Mouse (Mus musculus) forebrain, postnatal 0 days (tissue): ENCODE data around the gene Bcdin3d. TPM values are rescaled to one million over a fixed set of nuclear protein-coding genes. Genes with fewer than 3 reads are reported as not detected.

ENCODE experiments used
- ATAC-seq: fragments of 200-750 bp; cut with Nextera tagmentation; 2 replicates; pipeline ENCODE4 v1.8.0; 2017; ENCODE audit warnings: mild to moderate bottlenecking, moderate library complexity
- DNase-seq: peaks from one replicate; pipeline ENCODE4 v3.0.0-alpha.2; 2015
- H3K27ac ChIP-seq: fragments of 300-500 bp; sonication (generic); 2 replicates; pipeline ENCODE4 v1.5.1; 2014; ENCODE audit warnings: low read depth, mild to moderate bottlenecking, antibody characterized with exemption, low read length, moderate library complexity, mixed read lengths
- H3K27me3 ChIP-seq: fragments of 300-500 bp; sonication (generic); 2 replicates; pipeline ENCODE4 v1.6.1; 2014; ENCODE audit warnings: mild to moderate bottlenecking, low read length, mixed read lengths; ENCODE audit not compliant: insufficient read depth
- H3K36me3 ChIP-seq: fragments of 300-500 bp; sonication (generic); 2 replicates; pipeline ENCODE4 v1.6.1; 2014; ENCODE audit warnings: mild to moderate bottlenecking, moderate library complexity; ENCODE audit not compliant: insufficient read depth
- H3K4me1 ChIP-seq: fragments of 300-500 bp; sonication (generic); 2 replicates; pipeline ENCODE4 v1.6.1; 2014; ENCODE audit warnings: antibody characterized with exemption; ENCODE audit not compliant: insufficient read depth
- H3K4me2 ChIP-seq: fragments of 300-500 bp; sonication (generic); 2 replicates; pipeline ENCODE4 v1.6.1; 2014; ENCODE audit warnings: low read depth, mild to moderate bottlenecking, moderate library complexity
- H3K4me3 ChIP-seq: fragments of 300-500 bp; sonication (generic); 2 replicates; pipeline ENCODE4 v1.5.1; 2014; ENCODE audit warnings: low read depth, low read length, mixed read lengths
- H3K9ac ChIP-seq: fragments of 300-500 bp; sonication (generic); 2 replicates; pipeline ENCODE4 v1.6.1; 2014; ENCODE audit warnings: mild to moderate bottlenecking
- H3K9me3 ChIP-seq: fragments of 300-500 bp; sonication (generic); 2 replicates; pipeline ENCODE4 v1.6.1; 2016; ENCODE audit warnings: low read length
- CTCF ChIP-seq: sonication (generic); IDR thresholded peaks from 2 replicates; pipeline ENCODE4 v1.5.1; 2016; ENCODE audit warnings: antibody characterized with exemption, control low read depth, low read depth
- WGBS: fragments of 180-500 bp; shearing (Covaris S2); extraction: QIAGEN DNeasy Blood & Tissue Kit; methylation state at CpG from one replicate; pipeline ENCODE4 v1.1.7; 2014; 5-methylcytosine and 5-hydroxymethylcytosine counted together
- polyA plus RNA-seq: library from polyadenylated mRNA; unstranded; fragments of >200 nt; fragmentation: Nextera tagmentation; extraction: Ambion mirVana; gene quantifications from 2 replicates; pipeline ENCODE4 v1.2.1, GENCODE M21; 2015
- total RNA-seq: library from RNA; depleted of rRNA; stranded (reverse); fragments of >200 nt; gene quantifications from 2 replicates; pipeline ENCODE4 v1.2.3, GENCODE M21; 2014; rRNA removed

Bcdin3d gene
- total RNA-seq (12.1 and 17.5 TPM in 2 replicates), polyA plus RNA-seq (12.8 and 15.7 TPM in 2 replicates)

GRCm38 (mm10) chr15:99474576-99474926 is at the start of gene Bcdin3d:
TSS of gene Bcdin3d (minus strand) at chr15:99474730.
- ATAC-seq = peak; percentile 90
- peak within 1 kb of the TSS; percentile 62 for H3K4me2 ChIP-seq
- no peaks in the 10 kb centered on the region for H3K9me3 ChIP-seq
- WGBS = 2% methylated on average over 25 of the region's 26 CpGs
- peak; percentile 59 for TF ChIP-seq CTCF
- peaks cover 3% of the 10 kb centered on the region; the same call in 1 of the 2 replicates for H3K36me3 ChIP-seq
- peak; percentile 94 for DNase-seq
- H3K9ac ChIP-seq = peak within 1 kb of the TSS; percentile 87
- peak within 1 kb of the TSS; percentile 79 for H3K27ac ChIP-seq
- H3K4me1 ChIP-seq = 0 out of 2 replicates have a peak, but pooled peaks cover 4% of the 10 kb centered on the region
- H3K4me3 ChIP-seq = peak within 1 kb of the TSS; percentile 81
- no peaks in the 10 kb centered on the region for H3K27me3 ChIP-seq

GRCm38 (mm10) chr15:99520306-99520705 is 45.8 kb upstream of the Bcdin3d start:
- Histone ChIP-seq H3K4me1 (no peaks in the 10 kb centered on the region), H3K9ac (no peak overlapping the region), H3K27ac (no peak overlapping the region), H3K4me2 (no peak overlapping the region), H3K36me3 (0 out of 2 replicates have a peak, but pooled peaks cover 16% of the 10 kb centered on the region), H3K9me3 (no peaks in the 10 kb centered on the region), H3K4me3 (no peak overlapping the region), H3K27me3 (no peaks in the 10 kb centered on the region)
- TF ChIP-seq CTCF = no peak
- ATAC-seq (no peak), DNase-seq (no peak)
- WGBS = 78% methylated on average over 7 of the region's 7 CpGs

- no peak for ATAC-seq
- WGBS = 82% methylated on average over 9 of the region's 9 CpGs
- Histone ChIP-seq H3K4me2 (no peak overlapping the region), H3K27ac (no peak overlapping the region), H3K9me3 (no peaks in the 10 kb centered on the region), H3K4me1 (no peaks in the 10 kb centered on the region), H3K4me3 (no peak overlapping the region), H3K27me3 (no peaks in the 10 kb centered on the region), H3K36me3 (0 out of 2 replicates have a peak, but pooled peaks cover 16% of the 10 kb centered on the region), H3K9ac (no peak overlapping the region)
- DNase-seq = no peak
- TF ChIP-seq CTCF = no peak
Observed at GRCm38 (mm10) chr15:99519626-99520025, 45.1 kb upstream of the Bcdin3d start.

DNA sequence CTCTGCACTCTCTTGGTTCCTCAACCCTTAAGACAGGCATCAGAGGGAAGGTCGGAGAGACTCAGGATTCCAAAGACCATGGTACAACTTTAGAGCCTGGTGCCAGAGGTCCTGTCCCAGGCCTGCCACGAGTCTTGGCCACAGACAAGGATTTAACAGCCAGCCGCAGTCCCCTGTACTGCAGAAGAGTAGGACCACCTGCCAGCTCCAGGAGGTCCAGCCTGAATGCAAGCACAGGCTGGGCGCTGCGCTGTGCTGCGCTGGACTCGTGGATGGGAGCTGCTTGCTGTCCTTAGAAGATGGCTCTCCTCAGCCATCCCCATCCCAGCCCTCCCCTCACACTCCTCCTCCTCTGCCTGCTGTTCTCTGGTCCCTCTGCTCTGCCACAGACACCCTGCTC is 43.2 kb upstream of the Bcdin3d start:
- H3K27me3 ChIP-seq = no peaks in the 10 kb centered on the region
- TF ChIP-seq CTCF = no peak
- ATAC-seq (no peak), DNase-seq (no peak)
- no peaks in the 10 kb centered on the region for H3K9me3 ChIP-seq
- 60% methylated on average over 7 of the region's 7 CpGs for WGBS
- no peaks in the 10 kb centered on the region for H3K4me1 ChIP-seq
- H3K9ac ChIP-seq = no peak overlapping the region
- no peak overlapping the region for H3K27ac ChIP-seq
- H3K4me2 ChIP-seq = no peak overlapping the region
- no peak overlapping the region for H3K4me3 ChIP-seq
- 0 out of 2 replicates have a peak, but pooled peaks cover 13% of the 10 kb centered on the region for H3K36me3 ChIP-seq

- Histone ChIP-seq H3K27ac (no peak overlapping the region), H3K4me2 (no peak overlapping the region), H3K4me1 (no peaks in the 10 kb centered on the region), H3K27me3 (no peaks in the 10 kb centered on the region), H3K9ac (no peak overlapping the region), H3K36me3 (0 out of 2 replicates have a peak, but pooled peaks cover 11% of the 10 kb centered on the region), H3K4me3 (no peak overlapping the region), H3K9me3 (no peaks in the 10 kb centered on the region)
- ATAC-seq (no peak), DNase-seq (no peak)
- 69% methylated on average over 8 of the region's 8 CpGs for WGBS
- TF ChIP-seq CTCF = no peak
Observed at GRCm38 (mm10) chr15:99516715-99517114, 42.2 kb upstream of the Bcdin3d start.

GRCm38 (mm10) chr15:99511797-99512525 is 37.4 kb upstream of the Bcdin3d start:
- 66% methylated on average over 15 of the region's 15 CpGs for WGBS
- no peaks in the 10 kb centered on the region for H3K4me1 ChIP-seq

GRCm38 (mm10) chr15:99510621-99511020 is 36.1 kb upstream of the Bcdin3d start:
- no peak for ATAC-seq
- H3K4me3 ChIP-seq = no peak overlapping the region
- H3K4me1 ChIP-seq = no peaks in the 10 kb centered on the region
- no peak overlapping the region for H3K9ac ChIP-seq
- no peak for TF ChIP-seq CTCF
- no peak overlapping the region for H3K27ac ChIP-seq
- DNase-seq = no peak
- H3K27me3 ChIP-seq = no peaks in the 10 kb centered on the region
- no peaks in the 10 kb centered on the region for H3K9me3 ChIP-seq
- H3K36me3 ChIP-seq = peaks cover 9% of the 10 kb centered on the region; the same call in 1 of the 2 replicates
- H3K4me2 ChIP-seq = no peak overlapping the region
- 83% methylated on average over 3 of the region's 3 CpGs for WGBS

More at GRCm38 (mm10) chr15:99511797-99512525, 37.4 kb upstream of the Bcdin3d start:
- Histone ChIP-seq H3K9ac (no peak overlapping the region), H3K9me3 (no peaks in the 10 kb centered on the region), H3K4me3 (no peak overlapping the region), H3K4me2 (no peak overlapping the region), H3K27me3 (no peaks in the 10 kb centered on the region), H3K36me3 (peaks cover 9% of the 10 kb centered on the region; the same call in 1 of the 2 replicates), H3K27ac (no peak overlapping the region)
- ATAC-seq (no peak), DNase-seq (no peak)
- no peak for TF ChIP-seq CTCF
